Mouse (Mus musculus) testis, adult 2 months (tissue): ENCODE results near the gene Grip1.

Source experiments
- CTCF ChIP-seq: fragments of 200-500 bp; IDR thresholded peaks from 2 replicates; pipeline ENCODE4 v1.5.1; 2012; ENCODE audit warnings: low read depth, mild to moderate bottlenecking, inconsistent platforms, low read length, moderate library complexity; ENCODE audit not compliant: control insufficient read depth, insufficient read depth, insufficient replicate concordance
- POLR2A ChIP-seq: fragments of 200-500 bp; IDR thresholded peaks from 2 replicates; pipeline ENCODE4 v1.6.1; 2012; ENCODE audit warnings: low read depth, mild to moderate bottlenecking, inconsistent platforms, low read length, moderate library complexity; ENCODE audit not compliant: control insufficient read depth

- TF ChIP-seq CTCF = no peak
- no peak for TF ChIP-seq POLR2A
Measured at GRCm38 (mm10) chr10:119610279-119610895, 156.8 kb downstream of the Grip1 start.
